Mouse (Mus musculus) kidney, adult 8-10 months (tissue): ENCODE measurements at regions not wholly inside any gene's neighbourhood (a gene's known extent, or its start where the extent isn't known, plus 50 kb on each side); places are given as distances from the start of the nearest gene placed in this dataset.

Experiments used
- DNase-seq, 2 experiments: peaks; one replicate each; pipeline ENCODE4 v3.0.0; 2022

DNA sequence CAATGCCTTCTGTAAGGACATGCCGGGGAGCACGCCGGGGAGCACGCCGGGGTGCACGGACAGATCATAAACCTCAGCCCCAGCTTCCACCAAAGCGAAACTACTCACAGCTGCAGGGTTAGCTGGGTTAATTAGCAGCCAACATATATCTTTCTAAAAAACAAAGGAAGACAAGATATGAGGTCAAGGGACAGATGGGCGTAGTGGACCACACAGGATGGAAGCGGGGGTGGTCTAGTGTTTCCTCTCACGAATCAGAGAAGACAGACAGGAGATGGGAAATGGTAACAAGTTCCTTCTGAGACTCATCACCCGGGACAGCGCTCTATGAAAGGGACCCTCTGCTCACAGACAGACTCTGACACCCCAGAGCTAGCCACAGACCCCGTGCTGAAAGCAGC lies 60.0 kb upstream of the Ajap1 start:
- no peak for DNase-seq

DNA sequence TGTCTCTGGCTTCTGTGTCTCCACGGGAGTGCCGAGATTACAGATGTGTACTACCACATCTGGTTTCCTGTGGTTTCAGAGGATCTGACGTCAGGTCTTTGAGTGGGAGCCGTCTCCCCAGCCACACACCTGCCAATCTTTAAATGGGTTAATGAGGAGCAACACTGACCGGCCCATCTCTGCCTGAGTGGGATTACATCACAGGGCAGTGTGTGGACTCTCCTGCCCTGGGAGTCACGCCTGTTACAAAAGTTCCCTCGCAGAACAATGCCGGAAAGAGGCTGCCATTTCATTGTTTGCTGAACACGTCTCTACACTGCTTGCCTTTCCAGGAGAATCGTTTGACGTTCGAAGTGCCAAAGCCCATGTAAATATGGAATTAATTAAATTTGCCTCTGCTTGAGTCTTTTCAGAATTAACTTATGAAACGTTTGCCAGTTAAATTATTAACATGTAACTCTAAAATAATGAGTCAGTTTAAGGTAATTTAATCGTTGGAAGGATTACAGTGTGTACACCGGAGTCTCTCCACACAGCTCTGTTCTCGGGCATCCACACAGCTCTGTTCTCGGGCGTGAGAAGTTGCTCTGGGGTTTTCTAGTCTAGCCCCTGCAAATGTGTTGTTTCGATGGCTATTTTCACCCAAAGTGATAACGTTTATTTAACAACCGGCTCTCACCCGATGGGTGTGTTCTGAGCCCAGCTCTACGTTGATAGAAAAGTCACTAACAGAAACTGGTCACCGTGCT lies 61.5 kb upstream of the Ajap1 start:
- DNase-seq: peak in 1 of 2 experiments; percentile 13

DNA sequence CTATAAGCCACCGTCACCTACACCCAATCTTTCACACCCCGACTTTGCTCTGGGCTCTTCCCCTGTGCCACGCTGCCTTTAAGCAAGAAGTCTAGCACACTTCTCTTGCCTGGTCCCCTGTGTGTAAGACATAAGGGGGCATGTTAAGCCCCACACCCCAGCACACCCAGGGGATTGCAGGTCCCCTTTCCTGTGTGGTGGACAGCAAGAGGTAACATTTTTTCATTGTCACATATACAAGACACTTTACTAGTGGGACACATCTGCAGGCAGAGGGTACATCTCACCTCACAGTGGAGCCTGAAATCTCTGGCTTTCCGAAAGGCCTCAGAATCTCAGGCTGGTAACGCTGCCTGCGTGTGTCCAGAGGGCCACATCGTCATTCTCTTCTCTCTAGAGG lies 64.1 kb upstream of the Ajap1 start:
- no peak for DNase-seq

DNA sequence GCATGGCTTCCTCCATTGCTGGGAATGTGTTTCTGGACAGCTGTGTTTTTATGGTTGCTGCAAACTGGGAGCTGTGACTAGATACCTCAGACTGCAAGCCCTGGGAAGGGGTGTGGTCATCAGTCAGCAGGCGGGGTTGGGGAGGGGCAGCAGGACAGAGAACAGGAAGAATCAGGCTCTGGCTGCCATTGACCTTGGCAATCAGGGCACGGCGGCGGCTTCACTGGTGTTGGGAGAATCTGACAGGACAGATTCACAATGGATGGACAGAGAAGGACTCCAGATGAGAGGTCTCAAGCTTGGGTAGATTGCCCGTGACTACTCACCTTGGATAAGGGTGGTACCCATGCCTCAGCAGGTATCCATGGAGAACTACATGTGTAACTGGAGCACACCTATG lies 64.5 kb upstream of the Ajap1 start:
- DNase-seq: no peak

DNA sequence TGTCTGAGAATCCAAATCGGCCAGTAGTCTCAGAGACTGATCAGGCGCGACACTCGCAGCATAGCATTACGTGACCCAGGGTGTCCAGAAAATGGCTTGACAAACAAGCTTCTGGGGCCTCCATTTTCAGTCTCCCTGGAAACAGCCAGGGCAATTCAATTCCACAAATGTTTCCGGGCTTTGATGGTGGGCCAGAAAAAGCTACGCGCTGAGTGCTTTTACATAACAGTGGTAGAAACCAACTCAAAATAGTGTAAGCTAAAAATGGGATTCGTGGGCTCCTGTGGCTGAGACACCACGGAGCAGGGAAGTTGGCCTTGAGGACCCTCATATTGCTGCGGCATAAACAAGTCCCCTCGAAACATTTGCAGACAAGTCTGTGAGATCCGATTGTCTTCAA lies 65.3 kb upstream of the Ajap1 start:
- no peak for DNase-seq

DNA sequence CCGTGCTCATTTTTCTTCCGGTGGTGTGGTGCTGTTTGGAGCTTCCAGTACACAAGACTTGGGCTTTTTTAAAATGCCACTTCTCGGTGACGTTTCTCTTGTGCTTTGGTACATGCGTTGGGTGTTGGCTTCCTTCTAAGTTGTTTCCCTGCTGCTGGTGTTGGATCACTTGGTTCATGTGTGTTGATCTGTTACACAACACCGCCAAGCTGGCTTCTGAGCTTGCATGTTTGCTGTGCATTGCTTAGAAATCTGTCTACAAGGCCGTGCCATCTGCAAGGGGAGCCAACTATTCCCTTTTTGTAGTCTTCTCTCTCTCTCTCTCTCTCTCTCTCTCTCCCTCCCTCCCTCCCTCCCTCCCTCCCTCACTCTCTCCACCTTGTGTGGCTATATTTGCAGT lies 68.7 kb upstream of the Ajap1 start:
- DNase-seq: no peak

DNA sequence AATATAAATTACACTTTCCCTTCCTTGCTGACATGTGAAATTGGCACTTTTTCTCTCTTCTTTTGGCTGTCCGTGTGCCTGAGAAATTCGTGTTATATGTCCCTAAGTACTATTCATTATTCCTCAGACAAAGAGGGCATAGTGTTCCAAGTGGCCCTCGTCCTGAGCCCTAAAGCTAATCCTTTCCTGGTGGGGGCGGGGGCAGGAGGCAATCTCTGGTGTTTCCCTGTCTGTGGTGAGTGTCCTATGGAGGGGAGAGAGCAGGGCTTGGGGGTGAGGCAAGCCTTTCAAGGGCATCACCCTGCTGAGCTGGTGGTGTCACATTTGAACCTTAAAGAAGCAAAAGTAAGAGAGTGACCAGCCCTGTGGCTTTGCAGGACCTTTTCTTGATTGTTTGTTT lies 69.9 kb upstream of the Ajap1 start:
- DNase-seq: no peak

DNA sequence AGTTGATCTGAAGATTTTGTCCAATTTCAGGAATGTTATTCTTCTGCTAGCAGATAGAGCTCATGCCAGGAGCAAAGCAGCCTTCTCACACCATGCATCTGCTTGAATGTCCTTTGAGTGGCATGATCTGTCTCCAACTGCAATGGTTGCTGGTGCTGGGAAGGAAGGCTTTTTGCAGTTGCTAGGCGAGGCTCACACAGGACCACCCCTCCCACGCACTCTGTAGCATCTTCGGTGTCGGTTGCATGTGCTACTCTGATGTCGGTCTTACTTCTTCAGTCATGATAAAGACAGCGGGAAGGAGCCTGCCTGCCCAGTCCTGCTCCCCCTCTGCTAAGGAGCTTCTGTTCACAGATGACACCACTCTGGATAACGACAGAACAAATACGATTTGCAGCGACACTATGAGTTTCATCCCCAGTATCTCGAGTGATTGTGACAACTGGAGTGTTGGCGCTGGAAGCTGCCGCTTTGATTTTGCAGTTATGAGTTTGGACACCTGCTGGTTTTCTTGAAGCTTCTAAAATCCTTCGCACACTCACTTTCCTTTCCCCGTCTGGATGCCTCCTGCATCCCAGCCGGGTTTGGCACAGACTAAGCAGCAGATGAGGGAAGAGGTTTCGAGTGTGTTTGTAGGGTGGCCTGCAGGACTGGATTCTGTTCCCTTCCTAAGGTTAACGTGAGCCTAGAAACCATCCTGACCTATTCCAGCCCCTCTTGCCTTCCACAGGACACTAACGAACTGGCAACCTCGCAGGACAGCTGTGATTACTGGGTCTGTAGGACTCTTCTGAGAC lies 75.4 kb upstream of the Ajap1 start:
- DNase-seq: no peak

DNA sequence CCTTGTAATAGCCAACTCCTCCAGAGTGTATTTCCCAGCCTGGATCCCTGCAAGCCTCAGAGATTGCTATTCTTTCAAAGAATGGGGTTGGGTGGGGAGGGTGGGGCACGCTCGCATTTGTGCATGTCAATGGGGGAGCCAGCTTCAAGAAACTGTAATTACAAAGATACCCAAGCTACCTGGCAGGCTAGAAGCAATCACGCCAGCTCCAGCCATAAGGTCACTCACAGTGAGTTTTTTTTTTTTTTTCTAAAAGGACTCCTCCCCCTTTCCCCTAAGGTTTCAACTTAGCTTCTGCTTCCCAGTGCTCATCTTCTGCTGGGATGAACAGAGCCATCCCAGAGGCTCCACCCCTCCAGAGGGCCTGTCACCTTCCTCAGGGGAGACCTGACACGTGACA lies 77.0 kb upstream of the Ajap1 start:
- DNase-seq: no peak

DNA sequence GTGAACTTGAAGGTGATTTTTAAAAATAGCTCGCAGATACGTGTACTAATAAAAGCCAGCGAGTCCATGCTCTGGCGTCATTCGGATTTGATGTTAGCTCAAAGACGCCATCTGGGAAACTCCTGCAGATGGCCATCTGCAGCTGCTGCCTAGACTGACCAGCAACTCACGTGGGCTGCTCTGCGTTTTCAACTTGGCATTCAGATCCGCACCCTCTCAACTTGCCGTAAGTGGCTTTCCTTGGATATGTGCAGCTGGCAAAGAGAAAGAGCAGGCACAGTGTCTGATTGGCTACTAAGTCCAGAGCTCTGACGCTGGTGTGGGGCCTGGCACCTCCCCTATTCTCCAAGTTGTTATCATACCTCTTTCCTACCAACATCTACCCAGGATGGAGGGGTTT lies 77.6 kb upstream of the Ajap1 start:
- DNase-seq: no peak

DNA sequence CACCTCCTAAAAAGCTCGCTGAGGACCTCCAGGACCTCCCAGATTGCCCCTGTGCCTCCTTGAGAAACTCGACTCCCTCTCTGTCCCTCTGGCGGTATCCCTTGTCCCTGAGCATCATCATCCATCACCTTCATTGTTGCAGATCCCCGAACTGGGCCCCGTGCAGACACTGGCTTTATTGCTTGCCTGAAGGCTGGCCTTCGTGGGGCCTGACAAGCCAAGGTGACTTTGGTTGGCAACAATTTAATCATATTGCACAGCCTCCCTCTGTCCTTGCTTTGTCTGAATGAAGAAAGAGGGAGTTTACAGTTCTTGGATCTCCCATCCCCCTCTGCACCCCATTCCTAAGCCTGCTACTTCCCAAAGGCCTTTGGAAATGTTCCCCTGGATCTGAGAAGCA lies 78.3 kb upstream of the Ajap1 start:
- DNase-seq: no peak

DNA sequence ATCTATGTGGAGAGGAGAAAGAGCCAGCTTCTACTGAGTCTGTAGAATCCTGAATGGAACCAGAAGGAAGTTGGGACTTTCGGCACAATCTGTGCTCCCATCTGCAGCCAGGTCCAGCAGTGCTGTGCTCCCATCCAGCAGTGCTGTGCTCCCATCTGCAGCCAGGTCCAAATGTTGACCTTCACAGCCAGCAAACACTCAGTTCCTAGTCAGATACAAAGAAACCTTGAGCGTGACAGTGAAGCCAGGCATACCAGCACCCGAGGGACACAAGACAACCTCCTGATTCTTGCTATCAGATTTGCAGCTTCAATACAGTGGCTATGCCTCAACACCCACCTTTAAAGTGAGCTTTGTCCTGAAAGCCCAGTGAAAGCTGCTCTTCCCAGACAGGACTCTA lies 79.4 kb upstream of the Ajap1 start:
- no peak for DNase-seq

DNA sequence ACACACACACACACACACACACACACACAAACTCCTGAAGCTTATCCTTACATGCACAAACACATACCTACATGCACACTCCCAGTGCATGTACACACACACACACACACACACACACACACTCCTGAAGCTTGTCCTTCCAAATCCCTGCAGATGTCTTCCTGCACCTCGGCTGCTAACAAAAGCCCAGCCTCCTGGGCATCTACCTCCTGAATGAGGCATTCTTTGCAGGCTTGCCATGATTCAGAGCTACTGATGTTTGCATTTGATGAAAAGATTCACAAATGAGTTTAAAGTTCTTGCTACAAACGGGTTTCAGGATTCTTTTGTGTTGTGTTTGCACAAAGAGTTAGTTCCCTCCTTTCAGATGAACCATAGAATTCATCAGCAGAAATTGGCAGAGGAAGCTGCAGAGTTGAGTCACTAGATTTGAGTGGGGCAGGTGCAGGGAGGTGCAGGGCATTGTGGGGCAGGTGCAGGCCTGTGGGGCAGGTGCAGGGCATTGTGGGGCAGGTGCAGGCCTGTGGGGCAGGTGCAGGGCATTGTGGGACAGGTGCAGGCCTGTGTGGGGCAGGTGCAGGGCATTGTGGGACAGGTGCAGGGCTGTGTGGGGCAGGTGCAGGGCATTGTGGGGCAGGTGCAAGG lies 84.8 kb upstream of the Ajap1 start:
- no peak for DNase-seq

DNA sequence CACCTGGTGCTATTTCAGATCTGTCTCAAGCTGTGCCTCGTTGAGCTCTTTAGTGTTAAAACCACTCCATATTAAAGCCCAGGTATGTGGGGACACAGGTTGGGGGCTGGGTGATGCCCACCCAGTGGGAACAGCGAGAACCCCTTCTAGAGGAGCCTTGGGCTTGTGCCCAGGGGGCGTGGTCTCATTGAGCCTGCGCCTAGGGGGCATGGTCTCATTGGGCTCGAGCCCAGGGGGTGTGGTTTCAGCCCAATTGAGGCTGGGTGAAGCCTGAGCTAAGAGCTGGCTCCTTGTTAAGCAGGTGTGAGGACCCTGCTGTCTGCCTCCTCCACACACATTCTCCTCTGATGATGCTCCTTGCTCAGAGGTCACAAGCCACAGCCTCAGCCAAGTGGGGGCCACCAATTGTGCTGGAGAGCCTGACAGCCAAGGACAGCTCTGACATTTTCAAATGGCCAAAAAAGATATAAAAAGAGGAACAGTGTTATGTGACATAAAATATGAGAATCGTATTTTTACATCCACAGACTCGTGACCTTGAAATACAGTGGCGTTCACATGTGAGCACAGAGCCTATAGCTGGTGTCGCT lies 90.7 kb upstream of the Ajap1 start:
- DNase-seq: no peak

DNA sequence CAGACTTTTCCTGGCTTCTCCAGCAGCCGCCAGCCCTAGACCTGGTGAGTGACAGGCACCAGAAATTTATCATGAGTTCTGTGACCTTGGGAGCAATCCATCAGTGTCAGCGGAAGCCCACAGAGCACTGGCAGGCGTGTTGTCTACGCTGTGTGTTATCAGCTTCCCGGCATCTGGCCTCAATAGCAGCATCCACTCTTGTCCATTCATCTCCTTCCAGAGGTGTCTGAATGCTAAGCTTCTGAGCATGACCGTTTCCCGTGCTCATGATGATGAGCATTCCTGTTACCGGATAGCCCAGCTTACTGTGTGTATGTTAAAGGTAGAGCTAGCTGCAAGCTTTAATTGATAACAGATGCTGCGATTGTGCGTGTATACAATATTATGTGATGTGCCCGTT lies 110.7 kb upstream of the Ajap1 start:
- no peak for DNase-seq

DNA sequence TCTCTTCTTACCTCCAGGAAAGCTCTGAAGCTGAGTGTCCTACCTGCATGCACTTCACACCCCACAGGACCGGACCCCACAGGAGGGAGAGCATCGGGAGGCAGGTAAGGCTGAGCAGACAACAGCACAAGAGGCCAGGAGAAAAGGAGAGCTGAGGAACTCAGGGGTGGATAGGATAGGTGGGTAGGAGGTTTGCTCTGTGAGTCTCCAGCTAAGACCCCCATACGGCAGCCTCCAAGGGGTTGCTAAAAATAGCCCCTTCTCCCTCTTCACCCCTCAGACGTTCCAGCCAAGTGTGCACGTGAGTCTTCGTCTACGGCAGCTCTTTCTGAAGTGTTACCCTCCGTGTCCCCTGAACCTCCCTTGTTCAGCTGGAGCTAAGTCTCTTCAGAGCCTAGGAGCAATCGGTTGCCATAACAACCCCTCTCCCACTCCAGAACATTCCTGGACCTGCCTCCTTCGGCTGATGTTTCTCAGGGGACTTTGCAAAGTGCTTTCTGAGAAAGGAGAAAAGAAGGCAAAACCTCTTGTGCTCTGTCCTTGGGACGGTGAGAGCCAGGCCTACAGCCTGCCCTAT lies 117.3 kb upstream of the Ajap1 start:
- no peak for DNase-seq

DNA sequence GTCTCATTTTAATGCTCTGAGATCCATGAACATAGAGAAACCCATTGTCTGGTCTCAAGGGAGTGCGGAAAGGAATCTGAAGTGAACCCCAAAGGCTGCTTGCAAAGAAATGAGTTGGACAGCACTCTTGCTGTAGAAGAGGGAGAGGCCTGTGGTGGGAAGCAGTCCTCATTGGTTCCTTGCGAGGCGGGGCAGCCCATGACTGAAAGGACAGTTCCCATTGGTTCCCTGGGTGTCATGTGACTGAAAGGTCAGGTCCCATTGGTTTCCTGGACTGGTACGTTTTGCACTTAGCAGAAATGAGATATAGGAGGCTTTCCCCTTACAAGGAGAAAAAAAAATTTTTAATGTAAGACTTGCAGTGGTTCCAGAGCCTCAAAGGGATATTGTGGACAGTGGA lies 119.9 kb upstream of the Ajap1 start:
- DNase-seq: no peak

DNA sequence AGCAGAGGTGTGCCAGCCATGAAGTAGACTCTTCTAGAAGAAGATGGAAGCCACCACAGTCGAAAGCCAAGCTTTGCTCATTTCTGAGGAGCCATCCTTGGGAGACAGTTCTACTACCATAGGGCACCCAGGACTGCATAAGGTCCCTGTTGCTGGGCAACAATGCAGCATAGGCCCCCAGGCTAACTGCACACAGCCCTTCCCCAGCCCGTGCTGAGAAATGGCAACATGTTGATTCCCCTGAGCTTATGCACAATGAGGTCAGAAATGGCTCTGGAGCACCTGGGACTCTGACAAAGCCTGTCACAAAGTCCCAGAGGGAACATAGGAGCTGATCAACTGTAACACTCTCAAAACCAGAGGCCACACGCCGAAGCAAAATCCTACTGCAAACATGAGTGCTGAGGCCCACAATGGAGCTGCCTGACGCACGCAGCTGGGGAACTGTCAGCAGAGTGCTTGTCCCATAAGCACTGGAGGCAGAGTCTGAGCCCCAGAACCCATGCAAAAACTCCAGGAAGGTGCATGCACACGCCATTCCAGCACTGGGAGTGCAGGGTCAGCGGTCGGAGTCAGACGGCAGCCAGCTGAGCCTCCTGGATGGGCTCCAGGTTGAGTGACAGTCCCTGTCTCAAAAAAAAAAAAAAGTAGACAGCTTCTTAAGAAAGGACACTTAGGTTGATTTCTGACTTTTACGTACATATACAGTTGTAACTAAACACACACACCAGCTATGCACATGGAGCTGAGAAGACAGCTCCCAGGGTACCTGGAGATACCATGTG lies 120.6 kb upstream of the Ajap1 start:
- DNase-seq: no peak

DNA sequence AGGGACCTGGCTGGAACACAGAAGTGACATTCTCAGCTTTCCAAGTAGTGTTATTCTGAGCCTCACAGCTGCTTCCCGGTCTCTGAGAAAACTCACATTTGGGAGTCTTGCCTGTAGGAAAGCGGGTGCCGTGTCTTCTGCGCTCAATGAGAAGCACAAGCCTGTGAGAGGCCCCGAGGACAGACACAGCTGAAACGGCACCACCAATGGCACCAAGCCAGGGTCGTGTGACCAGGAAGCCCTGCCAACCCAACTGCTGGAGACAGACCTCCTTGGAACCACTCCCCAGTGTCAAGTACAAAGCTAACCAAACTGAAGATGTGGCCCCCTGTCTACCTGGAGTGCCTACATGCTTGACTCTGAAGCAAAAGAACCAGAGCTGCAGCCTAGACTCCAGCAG lies 121.3 kb upstream of the Ajap1 start:
- DNase-seq: no peak

DNA sequence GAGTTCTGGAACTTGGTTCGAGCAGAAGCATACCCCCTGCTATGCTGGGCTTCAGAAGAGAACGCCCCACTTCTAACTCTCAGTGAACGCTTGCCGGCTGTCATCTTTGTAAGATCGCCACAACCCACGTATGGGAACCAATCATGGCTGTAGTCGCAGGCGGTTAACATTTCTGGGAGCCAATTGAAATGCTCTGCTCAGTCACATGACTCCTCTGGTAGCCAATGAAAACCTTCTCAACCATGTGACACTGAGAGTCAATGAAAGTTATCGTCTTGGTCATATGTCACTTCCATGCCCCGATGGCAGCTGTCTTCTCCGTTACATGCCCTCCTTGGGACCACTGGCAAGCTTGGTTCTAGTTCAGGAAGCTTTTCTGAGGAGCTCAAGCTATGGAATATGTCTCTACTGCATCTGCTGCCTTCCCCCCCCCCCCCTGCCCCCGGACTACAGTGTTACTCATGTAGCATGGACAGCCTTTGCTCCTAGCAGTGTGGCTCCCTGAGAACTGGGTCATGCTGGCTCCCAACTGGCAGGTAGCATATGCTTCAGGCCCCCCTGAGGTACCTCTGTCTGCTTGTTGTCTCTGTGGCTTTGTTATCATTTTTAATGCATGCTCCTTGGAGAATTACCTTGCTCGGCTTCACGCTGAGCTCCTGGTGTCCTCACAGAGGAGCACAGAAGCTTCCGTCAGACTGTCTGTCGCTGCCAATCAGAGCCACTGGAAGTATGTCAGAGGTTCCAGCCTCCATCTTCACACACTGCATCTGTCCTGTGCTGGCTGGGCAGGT lies 122.3 kb upstream of the Ajap1 start:
- no peak for DNase-seq

DNA sequence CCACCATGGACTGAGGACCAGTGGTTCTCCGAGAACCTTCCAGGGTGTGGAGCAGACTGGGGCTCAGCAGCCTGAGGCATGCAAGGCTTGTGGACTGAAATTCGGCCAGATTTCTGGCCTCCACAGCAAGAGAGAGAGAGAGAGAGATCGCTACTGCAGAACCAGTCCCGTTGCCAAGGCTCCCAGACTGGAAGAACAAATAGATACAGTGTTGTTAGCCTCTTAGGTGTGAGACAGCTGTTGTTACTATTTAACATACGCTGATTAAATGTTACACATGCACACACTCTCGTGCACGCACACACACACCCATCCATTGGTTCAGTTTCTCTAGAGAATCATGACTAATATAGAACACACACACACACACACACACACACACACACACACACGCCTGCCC lies 133.4 kb upstream of the Ajap1 start:
- no peak for DNase-seq

DNA sequence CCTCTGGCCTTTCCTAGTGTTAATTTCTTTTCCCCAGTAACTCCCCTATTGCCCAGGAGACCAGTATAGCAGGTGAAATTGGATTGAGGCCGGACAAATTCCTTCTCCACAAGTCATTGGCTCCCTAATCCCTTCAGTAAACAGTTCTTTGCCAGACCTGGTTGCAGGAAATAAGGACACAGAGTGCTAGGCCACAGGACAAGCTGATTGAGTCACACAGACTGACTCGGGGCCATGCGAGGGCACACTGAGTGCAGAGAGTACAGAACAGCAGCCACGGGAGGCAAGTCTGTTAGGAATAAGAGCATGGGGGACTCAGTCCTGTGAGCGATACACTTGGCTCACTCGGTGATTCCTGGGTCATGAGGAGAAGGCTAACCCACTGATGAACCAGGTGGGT lies 134.3 kb upstream of the Ajap1 start:
- no peak for DNase-seq
